Mouse (Mus musculus): ENCODE results near the gene Kif26a. TPM values are rescaled to one million over a fixed set of nuclear protein-coding genes. Genes with fewer than 3 reads are reported as not detected.

Kif26a gene
- polyA plus RNA-seq, 1 experiment = 1.9 TPM

Other genes with a start within 250 kb of the Kif26a start
- gene Ppp1r13b, start 238.1 kb upstream of the Kif26a start, polyA plus RNA-seq (2012; ENCODE audit: insufficient read depth, insufficient read length, missing spikeins) = 4.5 and 5.9 TPM in 2 replicates
- gene Atp5mpl, start 179.2 kb upstream of the Kif26a start, polyA plus RNA-seq (2012; ENCODE audit: insufficient read depth, insufficient read length, missing spikeins) = 2,071 and 2,182 TPM in 2 replicates
- gene Tdrd9, start 174.6 kb upstream of the Kif26a start, polyA plus RNA-seq (2012; ENCODE audit: insufficient read depth, insufficient read length, missing spikeins) = not detected in 2 replicates
- gene Rd3l, start 164.9 kb upstream of the Kif26a start, polyA plus RNA-seq (2012; ENCODE audit: insufficient read depth, insufficient read length, missing spikeins) = not detected in 2 replicates
- gene Aspg, start 39.5 kb upstream of the Kif26a start, polyA plus RNA-seq (2012; ENCODE audit: insufficient read depth, insufficient read length, missing spikeins) = 60.4 and 84.2 TPM in 2 replicates

Measured in brown adipose tissue, adult 24 weeks (tissue).